Mouse (Mus musculus) bone marrow, adult 2 months (tissue): ENCODE measurements around the gene Foxc1.

Experiments
- CTCF ChIP-seq: fragments of 200-500 bp; IDR thresholded peaks from 2 replicates; pipeline ENCODE4 v1.5.1; 2011; ENCODE audit warnings: low read length, control low read depth; ENCODE audit not compliant: control insufficient read depth, insufficient read depth
- POLR2A ChIP-seq: fragments of 200-500 bp; IDR thresholded peaks from 2 replicates; pipeline ENCODE4 v1.6.1; 2011; ENCODE audit warnings: low read depth, mild to moderate bottlenecking, control low read depth, low read length, borderline replicate concordance; ENCODE audit not compliant: control insufficient read depth

- TF ChIP-seq CTCF (no peak), POLR2A (no peak)
Measured at GRCm38 (mm10) chr13:31772882-31773281, 33.6 kb upstream of the Foxc1 start.
